Mouse (Mus musculus) bone marrow, adult 2 months (tissue): ENCODE measurements around the gene Acyp1.
A peak's percentile ranks its signal among the peaks of the same experiment; 100 is the strongest.

Experiments used
- CTCF ChIP-seq: fragments of 200-500 bp; IDR thresholded peaks from 2 replicates; pipeline ENCODE4 v1.5.1; 2011; ENCODE audit warnings: low read length, control low read depth; ENCODE audit not compliant: control insufficient read depth, insufficient read depth
- POLR2A ChIP-seq: fragments of 200-500 bp; IDR thresholded peaks from 2 replicates; pipeline ENCODE4 v1.6.1; 2011; ENCODE audit warnings: low read depth, mild to moderate bottlenecking, control low read depth, low read length, borderline replicate concordance; ENCODE audit not compliant: control insufficient read depth

GRCm38 (mm10) chr12:85286941-85287340 lies 1.3 kb downstream of the Acyp1 start:
- peak; percentile 34; the same call in 1 of the 2 replicates for TF ChIP-seq CTCF
- no peak for TF ChIP-seq POLR2A
